Mouse (Mus musculus) erythroid progenitor cell, adult 5-6 weeks (primary cell): ENCODE data around the gene Igf1r. TPM values are rescaled to one million over a fixed set of nuclear protein-coding genes. Genes with fewer than 3 reads are reported as not detected.
A peak's percentile ranks its signal among the peaks of the same experiment; 100 is the strongest.

Experiments used
- ATAC-seq: replicated peaks from 2 replicates; pipeline ENCODE4 v1.8.0; 2016; ENCODE audit warnings: moderate number of reproducible peaks, mild to moderate bottlenecking, moderate TSS enrichment, inconsistent platforms; ENCODE audit not compliant: poor library complexity, low FRiP score, severe bottlenecking
- total RNA-seq, 2 experiments: library from RNA; stranded (forward) in 1 of 2; stranded (reverse) in 1 of 2; fragments of 150-400 nt in 1 of 2; fragments of 186-747, 209-891 nt in 1 of 2; gene quantifications; 2 replicates each; pipeline versions ENCODE4 v1.2.3 to v1.2.4; 2015 to 2017; ENCODE audit warnings: low replicate concordance in 2 of 2

The Igf1r gene
- total RNA-seq, 2 experiments from 2014 or later: 16.8 to 28.1 TPM

GRCm38 (mm10) chr7:67954591-67955185 lies 2.1 kb downstream of the Igf1r start:
- ATAC-seq: no peak

- ATAC-seq: no peak
Measured at GRCm38 (mm10) chr7:67955276-67955675, 2.6 kb downstream of the Igf1r start.

GRCm38 (mm10) chr7:67957376-67957775 lies 4.7 kb downstream of the Igf1r start:
- no peak for ATAC-seq

- ATAC-seq: no peak
Measured at GRCm38 (mm10) chr7:67958045-67958444, 5.4 kb downstream of the Igf1r start.

- no peak for ATAC-seq
Measured at GRCm38 (mm10) chr7:67960701-67961100, 8.1 kb downstream of the Igf1r start.

- ATAC-seq: peak; percentile 85
Measured at GRCm38 (mm10) chr7:67961567-67962267, 9.1 kb downstream of the Igf1r start.

- no peak for ATAC-seq
Measured at GRCm38 (mm10) chr7:67963691-67964090, 11.1 kb downstream of the Igf1r start.

- ATAC-seq: no peak
Measured at GRCm38 (mm10) chr7:67968394-67968793, 15.8 kb downstream of the Igf1r start.

- ATAC-seq: no peak
Measured at GRCm38 (mm10) chr7:67969076-67969475, 16.4 kb downstream of the Igf1r start.

- ATAC-seq: peak; percentile 90
Measured at GRCm38 (mm10) chr7:67973180-67974014, 20.8 kb downstream of the Igf1r start.

- ATAC-seq: no peak
Measured at GRCm38 (mm10) chr7:67981956-67982355, 29.3 kb downstream of the Igf1r start.

- ATAC-seq: no peak
Measured at GRCm38 (mm10) chr7:67982809-67983208, 30.2 kb downstream of the Igf1r start.

- no peak for ATAC-seq
Measured at GRCm38 (mm10) chr7:67983451-67983850, 30.8 kb downstream of the Igf1r start.

GRCm38 (mm10) chr7:67985003-67985416 lies 32.4 kb downstream of the Igf1r start:
- ATAC-seq: no peak

GRCm38 (mm10) chr7:67985511-67985910 lies 32.9 kb downstream of the Igf1r start:
- ATAC-seq: no peak

GRCm38 (mm10) chr7:67986277-67986676 lies 33.6 kb downstream of the Igf1r start:
- ATAC-seq: no peak

GRCm38 (mm10) chr7:67986816-67987215 lies 34.2 kb downstream of the Igf1r start:
- ATAC-seq: no peak

GRCm38 (mm10) chr7:67989376-67989775 lies 36.7 kb downstream of the Igf1r start:
- no peak for ATAC-seq

- no peak for ATAC-seq
Measured at GRCm38 (mm10) chr7:67993614-67994013, 41.0 kb downstream of the Igf1r start.

GRCm38 (mm10) chr7:67994346-67994858 lies 41.8 kb downstream of the Igf1r start:
- no peak for ATAC-seq
